Mouse (Mus musculus): Measurements from ENCODE around the gene Gm10842.
"Not testable (repeated sequence)": the region's sequence is repeated elsewhere in the genome, so short reads cannot be mapped to it uniquely, and the experiment has no call there.

- not testable (repeated sequence) for TF ChIP-seq POLR2A (IDR thresholded peaks at IDR 0.05; ENCODE audit: borderline replicate concordance, low read depth, low read length); CTCF (IDR thresholded peaks at IDR 0.05; ENCODE audit: low read depth, low read length)
Measured at GRCm38 (mm10) chr11:105121792-105122191, 24.9 kb upstream of the Gm10842 start.

Measured in bone marrow macrophage, adult 2 months (primary cell).